Mouse (Mus musculus) myocyte (in vitro differentiated cells): ENCODE measurements around the gene Gif.

Experiments used
- E2F4 ChIP-seq: IDR thresholded peaks from one replicate; pipeline ENCODE4 v1.6.1; 2011; ENCODE audit warnings: mild to moderate bottlenecking, control low read depth, moderate library complexity; ENCODE audit not compliant: insufficient read depth
- MAX ChIP-seq: IDR thresholded peaks from one replicate; pipeline ENCODE4 v1.6.1; 2011; ENCODE audit warnings: low read depth, mild to moderate bottlenecking, control low read depth
- MYOD1 ChIP-seq, 3 experiments: IDR thresholded peaks; one replicate each; pipeline ENCODE4 v1.6.1; 2011; ENCODE audit warnings: control low read depth in 2 of 3, low read depth in 2 of 3, mild to moderate bottlenecking in 2 of 3, moderate library complexity in 1 of 3; ENCODE audit not compliant: insufficient read length in 2 of 3, control insufficient read depth in 1 of 3
- POLR2A ChIP-seq: IDR thresholded peaks from one replicate; pipeline ENCODE4 v1.6.1; 2011; ENCODE audit warnings: low read depth, mild to moderate bottlenecking, control low read depth, moderate library complexity; ENCODE audit not compliant: insufficient read length
- POLR2AphosphoS2 ChIP-seq: IDR thresholded peaks from one replicate; pipeline ENCODE4 v1.6.1; 2011; ENCODE audit warnings: low read depth, control low read depth; ENCODE audit not compliant: insufficient read length
- SRF ChIP-seq: IDR thresholded peaks from one replicate; pipeline ENCODE4 v1.6.1; 2011; ENCODE audit warnings: low read depth; ENCODE audit not compliant: control insufficient read depth, insufficient read length
- TCF12 ChIP-seq: IDR thresholded peaks from one replicate; pipeline ENCODE4 v1.6.1; 2011; ENCODE audit warnings: mild to moderate bottlenecking, control low read depth; ENCODE audit not compliant: poor library complexity, insufficient read depth, severe bottlenecking
- TCF3 ChIP-seq: IDR thresholded peaks from one replicate; pipeline ENCODE4 v1.6.1; 2011; ENCODE audit warnings: low read depth, control low read depth; ENCODE audit not compliant: insufficient read length
- USF1 ChIP-seq: IDR thresholded peaks from one replicate; pipeline ENCODE4 v1.6.1; 2011; ENCODE audit warnings: low read depth, mild to moderate bottlenecking, control low read depth, moderate library complexity

- TF ChIP-seq TCF3 (no peak), MAX (no peak), POLR2A (no peak), POLR2AphosphoS2 (no peak), TCF12 (no peak), MYOD1 (IDR thresholded peaks at IDR 0.05; ENCODE audit: control insufficient read depth in 1 of 3, insufficient read length in 2 of 3, low read depth in 2 of 3) (no peak), SRF (no peak), USF1 (no peak), E2F4 (no peak)
Observed at GRCm38 (mm10) chr19:11800531-11801315, 53.4 kb downstream of the Gif start.
